Mouse (Mus musculus): Measurements from ENCODE around the gene Slc36a4. TPM values are rescaled to one million over a fixed set of nuclear protein-coding genes. Genes with fewer than 3 reads are reported as not detected.

The Slc36a4 gene
- polyA plus RNA-seq (2012; rRNA removed; ENCODE audit: low replicate concordance) = 0.14 and 0.43 TPM in 2 replicates

DNA sequence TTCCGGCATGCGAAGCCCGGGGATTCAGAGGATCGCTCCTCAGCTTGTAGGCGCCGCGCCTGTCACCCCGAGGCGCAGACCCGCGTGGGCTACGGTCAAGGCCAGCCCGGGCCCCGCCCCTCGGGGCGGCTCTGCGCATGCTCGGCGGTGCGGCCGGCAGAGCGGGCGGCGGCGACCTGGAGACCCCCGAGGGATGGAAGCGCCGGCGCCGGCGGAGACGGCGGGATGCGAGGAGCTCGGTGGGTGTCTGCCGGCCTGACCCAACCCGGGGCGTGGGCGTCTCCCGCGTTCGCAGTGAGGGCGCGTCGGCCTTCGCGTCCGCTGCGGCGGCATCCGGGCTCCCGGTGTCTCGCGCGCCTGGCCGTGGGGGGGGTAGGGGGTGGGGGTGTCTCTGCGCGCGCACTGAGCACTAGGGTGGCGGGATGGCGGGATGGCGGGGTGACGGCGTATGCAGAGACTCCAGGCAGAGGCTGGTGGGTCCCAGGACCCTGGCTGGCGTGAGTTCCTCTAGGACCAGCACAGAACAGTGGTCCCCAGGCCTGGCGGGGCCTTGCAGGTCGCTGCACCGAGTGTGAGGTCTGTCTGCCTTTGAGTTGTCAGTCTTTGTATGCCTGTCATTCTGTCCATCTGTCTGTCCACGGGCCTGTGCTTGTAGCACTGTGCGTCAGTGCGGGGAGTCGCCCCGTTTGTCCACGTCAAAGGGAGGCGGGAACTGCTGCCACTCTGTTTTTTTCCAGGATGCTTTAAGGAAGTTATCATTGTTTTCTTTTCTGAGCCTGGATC, at the start of gene Slc36a4:
Gene Slc36a4, plus strand, starts transcription at position 140 of the 783 bp plus-strand sequence.

Other genes with a start within 250 kb of the Slc36a4 start
- gene Smco4, start 216.3 kb upstream of the Slc36a4 start, polyA plus RNA-seq (2012; rRNA removed; ENCODE audit: low replicate concordance) = 4.3 and 9.7 TPM in 2 replicates
- gene Deup1, start 81.8 kb upstream of the Slc36a4 start, polyA plus RNA-seq (2012; rRNA removed; ENCODE audit: low replicate concordance) = not detected in 2 replicates
- gene Mtnr1b, start 164.8 kb downstream of the Slc36a4 start, polyA plus RNA-seq (2012; rRNA removed; ENCODE audit: low replicate concordance) = not detected in 2 replicates